Mouse (Mus musculus): ENCODE measurements at regions not wholly inside any gene's neighbourhood (a gene's known extent, or its start where the extent isn't known, plus 50 kb on each side); places are given as distances from the start of the nearest gene placed in this dataset.

DNA sequence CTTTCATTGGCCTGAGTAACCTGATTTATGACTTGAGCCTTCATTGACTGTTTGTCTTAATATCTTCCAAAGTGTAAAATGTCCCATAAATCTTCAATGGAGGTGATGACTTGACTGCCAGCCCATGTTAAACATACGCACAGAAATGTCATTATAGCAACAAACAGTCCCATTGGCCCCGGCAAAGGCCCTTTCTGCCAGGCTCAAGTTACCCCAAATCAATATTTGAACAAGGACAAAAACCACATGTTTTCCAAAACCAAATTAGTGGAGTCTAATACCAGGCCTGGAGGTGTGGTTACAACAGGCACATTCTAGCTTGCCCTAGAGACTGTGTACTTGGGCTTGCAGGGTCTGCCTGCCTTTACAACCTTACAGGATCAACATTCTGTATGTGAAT is 68.2 kb upstream of the Fggy start:
- Histone ChIP-seq H3K27me3 (no peaks in the 10 kb centered on the region), H3K9me3 (no peaks in the 10 kb centered on the region), H3K4me1 (no peaks in the 10 kb centered on the region), H3K27ac (replicated peaks) (no peak overlapping the region), H3K9ac (replicated peaks) (no peak overlapping the region), H3K4me3 (no peak overlapping the region), H3K36me3 (no peaks in the 10 kb centered on the region), H3K4me2 (replicated peaks) (no peak overlapping the region)
- ATAC-seq (replicated peaks), result no peak
- WGBS, result 94% methylated on average over 2 of the region's 2 CpGs

DNA sequence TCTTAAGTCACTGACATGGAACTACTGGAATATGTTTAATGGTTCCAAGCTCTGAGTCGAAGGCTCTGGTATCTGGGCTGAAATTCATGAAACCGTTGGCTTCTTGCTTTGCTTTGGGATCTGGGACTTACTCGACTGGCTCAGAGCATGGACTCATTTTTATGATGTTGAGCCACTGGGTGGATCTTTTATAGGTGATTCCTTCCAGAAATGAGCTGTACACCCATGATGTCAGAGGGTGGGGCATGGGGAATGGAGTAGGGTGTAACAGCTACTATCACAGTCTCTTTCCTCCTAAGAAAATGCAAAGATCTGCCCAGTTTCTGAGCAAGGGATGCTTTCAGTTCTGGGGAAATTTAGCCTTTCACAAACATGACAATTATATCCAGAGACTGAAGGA is 57.0 kb upstream of the Fggy start:
- H3K4me2 ChIP-seq (replicated peaks), result no peak overlapping the region
- no peaks in the 10 kb centered on the region for H3K9me3 ChIP-seq
- H3K9ac ChIP-seq (replicated peaks), result no peak overlapping the region
- no peak overlapping the region for H3K4me3 ChIP-seq
- 90% methylated on average over 3 of the region's 3 CpGs for WGBS
- no peak overlapping the region for H3K27ac ChIP-seq (replicated peaks)
- ATAC-seq (replicated peaks), result no peak
- no peaks in the 10 kb centered on the region for H3K27me3 ChIP-seq
- no peaks in the 10 kb centered on the region for H3K36me3 ChIP-seq
- H3K4me1 ChIP-seq, result no peaks in the 10 kb centered on the region

DNA sequence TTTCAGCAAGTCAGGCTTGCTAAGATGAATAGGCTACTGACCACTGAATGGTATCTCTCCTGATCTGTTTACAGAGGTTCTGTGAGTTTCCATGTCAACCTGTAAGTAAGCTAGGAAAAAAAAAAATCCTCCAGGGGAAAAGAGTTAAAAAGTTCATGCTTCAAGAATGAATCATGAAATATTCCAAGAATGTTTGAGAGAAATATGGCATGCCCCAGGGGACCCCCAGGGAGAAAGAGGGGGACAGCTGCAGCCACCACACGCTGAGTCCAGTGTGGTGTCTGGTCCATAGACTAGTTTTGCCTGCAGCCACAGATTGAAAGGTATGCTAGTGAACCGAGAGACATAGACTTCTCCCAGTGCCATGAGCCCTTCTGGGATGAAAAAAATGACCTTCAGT is 56.1 kb upstream of the Fggy start:
- H3K36me3 ChIP-seq, result no peaks in the 10 kb centered on the region
- H3K4me3 ChIP-seq, result no peak overlapping the region
- ATAC-seq (replicated peaks), result no peak
- no peak overlapping the region for H3K27ac ChIP-seq (replicated peaks)
- H3K4me1 ChIP-seq, result no peaks in the 10 kb centered on the region
- 58% methylated on average over 2 of the region's 2 CpGs for WGBS
- no peak overlapping the region for H3K9ac ChIP-seq (replicated peaks)
- no peaks in the 10 kb centered on the region for H3K9me3 ChIP-seq
- H3K27me3 ChIP-seq, result no peaks in the 10 kb centered on the region
- H3K4me2 ChIP-seq (replicated peaks), result no peak overlapping the region

DNA sequence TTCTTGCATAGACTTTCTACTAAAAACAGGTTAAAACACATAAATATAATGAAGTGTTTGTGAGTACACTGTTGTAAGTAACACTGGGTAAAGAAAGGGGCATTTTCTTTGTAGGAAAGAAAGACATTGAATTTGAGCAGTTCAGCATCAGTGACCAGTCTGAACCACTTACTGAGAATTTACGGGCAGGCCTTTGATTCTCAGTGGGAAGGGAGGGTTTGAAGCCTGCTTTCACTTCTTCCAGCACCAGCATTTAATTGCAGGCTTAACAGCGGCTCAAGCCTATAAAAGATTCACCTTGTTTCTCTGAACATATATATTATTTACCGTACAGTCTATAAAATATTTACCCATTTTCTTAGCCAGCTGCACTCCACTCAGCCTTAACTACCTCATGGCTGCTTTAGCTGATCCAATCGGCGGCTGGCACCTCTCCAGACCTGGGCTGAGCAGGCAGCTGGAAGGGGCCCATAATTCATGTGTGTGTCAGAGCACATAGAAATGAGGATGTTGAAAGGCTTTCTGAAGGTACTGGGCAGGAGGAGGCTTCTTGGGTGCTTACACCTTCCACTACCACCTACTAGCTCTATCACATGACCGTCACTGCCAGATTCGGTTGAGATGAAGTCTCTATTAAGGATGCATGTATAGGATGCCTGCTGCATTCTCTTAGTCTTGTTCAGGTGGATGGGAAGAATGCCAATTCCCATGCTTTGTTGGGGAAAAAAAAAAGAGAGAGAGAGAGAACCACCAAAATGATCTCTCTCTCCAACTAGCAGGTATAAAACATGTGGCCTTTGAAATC is 50.0 kb upstream of the Fggy start:
- Histone ChIP-seq H3K9ac (replicated peaks) (no peak overlapping the region), H3K4me1 (peaks cover 12% of the 10 kb centered on the region), H3K27ac (replicated peaks) (no peak overlapping the region), H3K4me2 (replicated peaks) (no peak overlapping the region), H3K27me3 (no peaks in the 10 kb centered on the region), H3K36me3 (no peaks in the 10 kb centered on the region), H3K9me3 (no peaks in the 10 kb centered on the region), H3K4me3 (no peak overlapping the region)
- WGBS, result 35% methylated on average over 7 of the region's 7 CpGs
- ATAC-seq (replicated peaks), result peak; percentile 78; the same call in 1 of the 2 replicates

All from forebrain, embryonic 15.5 days (tissue).